Mouse (Mus musculus): ENCODE results near the gene Vgll4. TPM values are rescaled to one million over a fixed set of nuclear protein-coding genes. Genes with fewer than 3 reads are reported as not detected.

The Vgll4 gene
- total and polyA plus RNA-seq, 3 experiments = 34.6 to 73.7 (median 37.3) TPM

DNA sequence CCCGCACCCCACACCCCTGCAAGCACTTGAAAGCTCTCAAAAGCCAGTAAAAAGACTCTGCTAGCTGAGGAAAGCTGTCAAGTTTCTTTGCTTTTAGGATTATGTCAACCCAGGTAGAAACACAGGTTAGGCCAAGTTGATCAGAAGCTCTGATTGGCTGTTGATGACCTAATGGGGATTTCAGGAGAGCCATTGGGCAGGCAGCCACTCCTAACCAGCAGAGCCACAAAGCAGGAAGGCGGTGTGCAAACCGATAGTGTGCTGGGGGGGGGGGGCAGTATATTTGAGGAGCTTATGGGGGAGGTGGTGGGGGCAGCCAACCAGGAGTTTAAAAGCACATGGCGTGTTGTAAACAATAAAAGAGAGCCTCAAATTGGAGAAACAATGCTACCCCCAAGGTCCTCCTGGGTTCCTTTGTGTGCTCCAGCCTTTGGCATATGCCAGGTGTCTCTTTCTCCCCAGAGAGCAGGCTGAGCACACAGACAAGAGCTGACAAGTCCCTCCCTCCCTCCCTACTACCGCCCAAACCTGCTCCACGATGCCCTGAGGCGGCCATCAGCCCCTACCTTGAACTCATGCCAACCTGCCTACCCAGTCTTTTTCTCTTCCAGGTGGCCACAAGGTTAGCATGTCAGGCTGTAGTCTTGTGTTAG lies 18.3 kb upstream of the Vgll4 start:
- in situ Hi-C loops (cut with MboI; ENCODE audit: low pct_ligation_motif_present, low pct_unique_long_range_greater_than_20kb, low sequenced_read_pairs) = no loop called here
- H3K4me2 ChIP-seq (ENCODE audit: insufficient read depth, low read depth, poor library complexity, severe bottlenecking) = peak overlapping the region; percentile 50; the same call in 1 of the 2 replicates
- TF ChIP-seq ETS1 (conservative IDR thresholded peaks at IDR 0.05; ENCODE audit: low read depth, low read length) (peak; percentile 33; the same call in 1 of the 2 replicates), ZC3H11A (IDR thresholded peaks at IDR 0.05; ENCODE audit: low read depth, low read length) (no peak), JUN (IDR thresholded peaks at IDR 0.05; ENCODE audit: insufficient read depth, low read depth, low read length) (peak; percentile 48; the same call in 1 of the 2 replicates), E2F4 (IDR thresholded peaks at IDR 0.05; ENCODE audit: insufficient replicate concordance, low read depth, low read length) (no peak), CHD2 (IDR thresholded peaks at IDR 0.05; ENCODE audit: low read length) (no peak), BHLHE40 (IDR thresholded peaks at IDR 0.05; ENCODE audit: low read depth, low read length) (peak; percentile 29; the same call in 1 of the 2 replicates), TBP (conservative IDR thresholded peaks at IDR 0.05; ENCODE audit: low read depth, low read length) (0 out of 2 replicates have a peak, but pooled peaks have one; percentile 20), TCF12 (IDR thresholded peaks at IDR 0.05; ENCODE audit: low read depth, low read length) (no peak), UBTF (IDR thresholded peaks at IDR 0.05; ENCODE audit: low read depth, low read length) (no peak), ELF1 (IDR thresholded peaks at IDR 0.05; ENCODE audit: low read depth, low read length) (0 out of 2 replicates have a peak, but pooled peaks have one; percentile 19), MXI1 (IDR thresholded peaks at IDR 0.05; ENCODE audit: low read depth, low read length) (no peak; the same call in 1 of the 2 replicates), EP300 (IDR thresholded peaks at IDR 0.05; ENCODE audit: low read length) (0 out of 2 replicates have a peak, but pooled peaks have one; percentile 36), MAFK (IDR thresholded peaks at IDR 0.05; ENCODE audit: insufficient replicate concordance, low read length) (no peak), CTCF (conservative IDR thresholded peaks at IDR 0.05 in 1 of 2, IDR thresholded peaks at IDR 0.05 in 1 of 2; ENCODE audit: low read depth in 2 of 2, low read length in 2 of 2) (no peak), MAX (IDR thresholded peaks at IDR 0.05; ENCODE audit: low read length) (no peak), POLR2A (IDR thresholded peaks at IDR 0.05; ENCODE audit: low read depth, low read length) (peak; percentile 19; the same call in 1 of the 2 replicates), GABPA (IDR thresholded peaks at IDR 0.05; ENCODE audit: insufficient replicate concordance, low read depth, low read length) (no peak), NELFE (IDR thresholded peaks at IDR 0.05; ENCODE audit: low read depth, low read length) (no peak), CHD1 (IDR thresholded peaks at IDR 0.05; ENCODE audit: low read depth, low read length) (no peak), SIN3A (IDR thresholded peaks at IDR 0.05; ENCODE audit: low read length) (no peak), ZMIZ1 (IDR thresholded peaks at IDR 0.05; ENCODE audit: low read depth, low read length) (no peak), MYC (IDR thresholded peaks at IDR 0.05; ENCODE audit: low read depth, low read length) (peak; percentile 78; the same call in 1 of the 2 replicates)

More for the DNA sequence above, 18.3 kb upstream of the Vgll4 start:
- Histone ChIP-seq H3K79me2 (replicated peaks; ENCODE audit: control insufficient read depth, extremely low read depth, insufficient read depth, poor library complexity, severe bottlenecking) (no peaks in the 10 kb centered on the region), H3K27me3 (replicated peaks) (no peaks in the 10 kb centered on the region), H3K9ac (ENCODE audit: insufficient read depth, low read depth) (peak overlapping the region; percentile 35), H3K36me3 (replicated peaks in 1 of 2; ENCODE audit: control insufficient read depth in 1 of 2, insufficient read depth in 1 of 2, low read length in 1 of 2) (peaks cover 0 to 2% of the 10 kb centered on the region in 2 experiments), H3K9me3 (replicated peaks; ENCODE audit: low read length) (no peaks in the 10 kb centered on the region), H3K27ac (ENCODE audit: insufficient read depth, low read depth) (peak overlapping the region; percentile 84), H3K4me1 (ENCODE audit: control insufficient read depth in 1 of 2, insufficient read depth in 2 of 2) (peaks cover 40 to 60% of the 10 kb centered on the region in 2 experiments), H3K4me3 (replicated peaks in 1 of 3; ENCODE audit: low read depth in 2 of 3, low read length in 2 of 3, poor library complexity in 1 of 3) (no peak overlapping the region)
- DNase-seq (ENCODE audit: extremely low read depth) = peak; percentile 53
- dilution Hi-C loops (cut with MboI; ENCODE audit: extremely low pct_ligation_motif_present, extremely low pct_unique_long_range_greater_than_20kb, low sequenced_read_pairs) = no loop called here

All from CH12.LX (cell line).